Mouse (Mus musculus) stomach, embryonic 15.5 days (tissue): Measurements from ENCODE around the gene Taok2. TPM values are rescaled to one million over a fixed set of nuclear protein-coding genes. Genes with fewer than 3 reads are reported as not detected.

Source experiments
- ATAC-seq: fragments of 200-750 bp; cut with Nextera tagmentation; 2 replicates; pipeline ENCODE4 v1.8.0; 2017; ENCODE audit warnings: low read depth, moderate number of reproducible peaks, moderate TSS enrichment; ENCODE audit not compliant: insufficient read depth, low FRiP score
- H3K27ac ChIP-seq: fragments of 300-500 bp; sonication (generic); 2 replicates; pipeline ENCODE4 v1.5.1; 2015; ENCODE audit warnings: mild to moderate bottlenecking, inconsistent platforms
- H3K27me3 ChIP-seq: fragments of 300-500 bp; sonication (generic); replicated peaks from 2 replicates; pipeline ENCODE4 v1.6.1; 2015; ENCODE audit warnings: inconsistent platforms
- H3K36me3 ChIP-seq: fragments of 300-500 bp; sonication (generic); 2 replicates; pipeline ENCODE4 v1.6.1; 2015; ENCODE audit warnings: inconsistent platforms
- H3K4me1 ChIP-seq: fragments of 300-500 bp; sonication (generic); 2 replicates; pipeline ENCODE4 v1.6.1; 2015; ENCODE audit warnings: inconsistent platforms
- H3K4me2 ChIP-seq: fragments of 300-500 bp; sonication (generic); 2 replicates; pipeline ENCODE4 v1.6.1; 2015; ENCODE audit warnings: mild to moderate bottlenecking, inconsistent platforms
- H3K4me3 ChIP-seq: fragments of 300-500 bp; sonication (generic); replicated peaks from 2 replicates; pipeline ENCODE4 v1.5.1; 2015; ENCODE audit warnings: inconsistent platforms
- H3K9ac ChIP-seq: fragments of 300-500 bp; sonication (generic); 2 replicates; pipeline ENCODE4 v1.6.1; 2015; ENCODE audit warnings: inconsistent platforms
- H3K9me3 ChIP-seq: fragments of 300-500 bp; sonication (generic); 2 replicates; pipeline ENCODE4 v1.6.1; 2016; ENCODE audit warnings: inconsistent platforms
- WGBS: fragments of 180-500 bp; shearing (Covaris S2); methylation state at CpG from one replicate; pipeline ENCODE4 v1.1.7; 2015; 5-methylcytosine and 5-hydroxymethylcytosine counted together
- polyA plus RNA-seq: library from polyadenylated mRNA; unstranded; fragments of >200 nt; fragmentation: Nextera tagmentation; extraction: Ambion mirVana; gene quantifications from 2 replicates; pipeline ENCODE4 v1.2.1, GENCODE M21; 2015

Gene Taok2
- polyA plus RNA-seq, 1 experiment from 2014 or later, result 38.3 TPM

DNA sequence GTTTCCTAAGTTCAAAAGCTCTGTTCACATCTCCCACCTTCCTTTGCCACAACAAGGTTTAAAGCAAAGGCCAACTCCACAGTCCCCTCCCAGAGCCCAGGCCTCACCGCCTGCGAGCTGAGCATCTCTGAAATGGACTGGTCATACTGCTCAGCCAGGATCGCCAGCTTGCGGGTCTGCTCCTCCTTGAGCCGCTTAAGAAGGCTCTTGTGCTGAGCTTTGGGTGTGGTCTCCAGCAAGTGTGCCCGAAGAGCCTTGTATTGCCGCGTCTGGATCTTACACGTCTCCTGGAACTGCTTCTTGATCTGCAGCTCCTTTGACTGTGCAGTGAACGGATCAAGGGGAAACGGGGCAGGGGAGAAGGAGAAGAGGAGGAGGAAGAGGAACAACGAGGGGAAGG lies 16.5 kb downstream of the Taok2 start:
- no peaks in the 10 kb centered on the region for H3K9me3 ChIP-seq
- no peaks in the 10 kb centered on the region for H3K27me3 ChIP-seq
- no peak overlapping the region for H3K4me2 ChIP-seq
- peaks cover 75% of the 10 kb centered on the region for H3K36me3 ChIP-seq
- H3K4me1 ChIP-seq, result peaks cover 14% of the 10 kb centered on the region
- H3K4me3 ChIP-seq, result no peak overlapping the region
- ATAC-seq, result no peak
- no peak overlapping the region for H3K9ac ChIP-seq
- 84% methylated on average over 12 of the region's 12 CpGs for WGBS
- no peak overlapping the region for H3K27ac ChIP-seq

DNA sequence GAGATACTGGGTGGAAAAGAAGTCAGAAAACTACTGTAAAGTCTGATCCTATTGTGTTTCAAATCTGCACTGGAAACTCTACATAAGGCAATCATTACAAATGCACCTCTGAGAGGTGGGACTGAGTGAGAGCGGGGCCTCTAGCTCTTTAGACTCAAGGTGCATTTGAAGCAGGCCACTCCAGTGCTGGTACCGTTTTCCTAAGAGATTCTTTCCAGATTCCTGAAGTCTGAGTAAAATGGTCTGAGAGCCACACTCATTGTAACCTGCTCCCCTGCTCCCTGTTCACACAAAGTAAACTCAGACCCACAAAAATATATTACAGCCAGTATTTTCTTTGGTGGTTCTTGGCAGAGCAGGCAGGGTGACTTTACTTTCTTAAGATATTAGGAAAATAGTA lies 17.0 kb downstream of the Taok2 start:
- H3K4me2 ChIP-seq, result no peak overlapping the region
- H3K36me3 ChIP-seq, result peaks cover 71% of the 10 kb centered on the region
- 85% methylated on average over 2 of the region's 2 CpGs for WGBS
- no peak overlapping the region for H3K27ac ChIP-seq
- H3K27me3 ChIP-seq, result no peaks in the 10 kb centered on the region
- no peak overlapping the region for H3K9ac ChIP-seq
- H3K4me1 ChIP-seq, result peaks cover 19% of the 10 kb centered on the region
- H3K4me3 ChIP-seq, result no peak overlapping the region
- no peak for ATAC-seq
- H3K9me3 ChIP-seq, result no peaks in the 10 kb centered on the region

DNA sequence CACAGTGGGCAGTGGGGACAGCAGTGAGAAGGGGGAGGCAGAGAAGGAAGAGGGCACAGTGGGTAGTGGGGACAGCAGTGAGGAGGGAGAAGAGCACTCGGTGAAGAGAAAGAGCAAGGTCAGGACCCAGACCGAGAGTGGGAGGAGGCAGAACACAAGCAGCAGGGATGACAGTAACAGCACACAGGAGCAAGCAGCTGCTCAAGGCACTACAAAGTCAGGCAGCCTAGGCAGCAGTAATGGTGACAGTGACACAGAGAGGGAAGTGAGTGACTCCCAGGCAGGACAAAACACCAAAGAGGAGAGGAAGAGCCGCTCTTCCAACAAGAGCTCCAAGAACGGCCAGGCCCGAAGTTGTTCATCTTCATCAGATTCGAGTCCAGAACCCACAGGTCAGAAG lies 20.7 kb downstream of the Taok2 start:
- ATAC-seq, result no peak
- Histone ChIP-seq H3K4me1 (peaks cover 27% of the 10 kb centered on the region), H3K36me3 (peaks cover 40% of the 10 kb centered on the region), H3K27me3 (no peaks in the 10 kb centered on the region), H3K9ac (peak overlapping the region; percentile 20; the same call in 1 of the 2 replicates), H3K27ac (peak overlapping the region; percentile 41; the same call in 1 of the 2 replicates), H3K4me2 (peak overlapping the region; percentile 90), H3K4me3 (peak overlapping the region; percentile 71), H3K9me3 (no peaks in the 10 kb centered on the region)
- 58% methylated on average over 6 of the region's 6 CpGs for WGBS

DNA sequence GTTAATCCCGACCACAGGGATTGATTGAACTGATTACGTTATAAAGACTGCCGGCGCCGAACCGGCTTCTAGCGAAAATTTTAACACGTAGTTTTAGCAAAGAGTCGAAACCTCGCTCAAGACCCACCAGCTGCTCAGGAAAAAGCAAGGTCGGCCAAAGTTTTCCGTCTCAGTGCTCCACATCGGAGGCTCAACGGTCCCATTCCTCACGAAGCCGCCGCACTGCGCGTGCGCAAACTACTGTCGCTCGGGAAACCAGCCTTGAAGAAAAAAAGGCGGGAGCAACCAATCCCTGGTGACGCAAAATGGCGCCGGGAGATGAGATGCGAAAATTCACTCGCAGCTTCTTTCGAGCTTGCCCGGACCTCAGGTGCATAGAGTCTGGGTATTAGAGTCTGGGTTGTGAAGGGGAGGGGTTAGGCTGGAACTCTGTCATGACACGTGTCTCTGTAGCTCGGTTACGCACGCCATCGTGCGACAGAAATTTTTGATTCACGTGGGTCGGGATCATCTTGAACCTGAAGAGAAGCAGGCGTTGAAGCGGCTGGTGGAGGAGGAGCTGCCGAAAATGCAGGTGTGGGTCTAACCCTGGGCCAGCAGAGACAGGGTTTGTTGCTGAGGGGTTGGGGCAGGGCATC lies 22.2 kb downstream of the Taok2 start, which contains the start of gene Ino80e:
TSS of gene Ino80e (minus strand) at position 231 of the 638 bp plus-strand sequence.
- Histone ChIP-seq H3K4me1 (peaks cover 27% of the 10 kb centered on the region), H3K9me3 (no peaks in the 10 kb centered on the region), H3K4me3 (peak within 1 kb of the TSS; percentile 71), H3K27ac (peak within 1 kb of the TSS; percentile 90), H3K36me3 (peaks cover 35% of the 10 kb centered on the region), H3K27me3 (no peaks in the 10 kb centered on the region), H3K9ac (peak within 1 kb of the TSS; percentile 57), H3K4me2 (peak within 1 kb of the TSS; percentile 90)
- WGBS, result under 1% methylated on average over 41 of the region's 41 CpGs
- ATAC-seq, result peak; percentile 65; the same call in 1 of the 2 replicates

DNA sequence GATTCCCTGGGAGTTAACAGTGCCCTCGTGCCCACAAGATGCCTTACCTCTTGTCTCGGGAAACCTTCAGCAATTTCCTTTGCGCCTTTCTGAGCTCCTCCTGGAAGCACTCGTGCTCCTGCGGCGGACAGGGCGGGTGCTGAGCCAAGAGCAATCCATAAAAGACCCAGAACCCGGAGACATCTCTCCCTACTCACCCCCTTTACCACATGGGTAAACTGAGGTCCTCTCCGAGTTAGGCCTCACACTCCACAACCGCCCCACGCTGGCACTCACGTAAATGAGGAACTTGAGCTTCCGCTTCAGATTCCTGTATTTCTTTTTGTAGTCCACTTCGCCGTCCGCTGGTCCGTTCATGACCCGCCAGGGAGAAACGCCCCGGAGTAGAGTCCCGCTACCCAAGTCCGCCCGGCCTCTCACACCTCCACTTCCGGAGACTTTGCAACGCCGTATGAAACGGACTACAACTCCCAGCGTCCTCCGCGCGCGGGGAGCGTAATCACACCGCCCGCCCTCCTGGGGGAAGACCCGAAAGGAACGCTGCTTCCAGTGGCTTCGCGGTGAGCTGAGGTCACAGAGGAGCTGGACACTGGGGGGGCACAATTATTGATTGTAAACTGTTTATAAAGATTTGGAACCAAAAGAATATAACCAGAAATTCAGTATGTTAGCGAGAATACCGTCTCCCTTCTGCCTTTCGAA lies 22.9 kb downstream of the Taok2 start, which contains the start of gene Hirip3:
TSS of gene Hirip3 (plus strand) at position 544 of the 702 bp plus-strand sequence.
- Histone ChIP-seq H3K4me3 (peak within 1 kb of the TSS; percentile 71), H3K9me3 (no peaks in the 10 kb centered on the region), H3K9ac (peak within 1 kb of the TSS; percentile 57), H3K4me1 (peaks cover 27% of the 10 kb centered on the region), H3K36me3 (peaks cover 30% of the 10 kb centered on the region), H3K4me2 (peak within 1 kb of the TSS; percentile 90), H3K27me3 (no peaks in the 10 kb centered on the region), H3K27ac (peak within 1 kb of the TSS; percentile 90)
- WGBS, result 1% methylated on average over 42 of the region's 42 CpGs
- peak; percentile 92 for ATAC-seq

DNA sequence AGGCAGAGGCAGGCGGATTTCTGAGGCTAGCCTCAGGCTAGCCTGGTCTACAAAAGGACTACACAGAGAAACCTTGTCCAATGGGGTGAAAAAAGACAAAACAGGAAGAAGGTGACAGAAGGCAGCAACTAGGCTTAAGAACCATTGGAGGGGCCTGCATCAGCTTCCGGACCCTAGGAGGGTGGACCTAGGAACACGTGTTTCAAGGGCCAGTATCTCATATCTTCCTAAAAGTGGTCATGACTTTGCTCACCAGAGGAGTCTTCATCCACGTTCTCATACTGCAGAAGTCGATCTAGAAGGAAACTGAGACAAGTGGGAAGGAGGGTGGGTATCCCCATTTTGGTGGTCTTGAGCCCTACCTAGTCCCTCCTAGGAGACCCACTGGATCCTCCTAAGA lies 23.5 kb downstream of the Taok2 start:
- H3K9me3 ChIP-seq, result no peaks in the 10 kb centered on the region
- no peak for ATAC-seq
- H3K36me3 ChIP-seq, result peaks cover 24% of the 10 kb centered on the region; the same call in 1 of the 2 replicates
- peak overlapping the region; percentile 57 for H3K9ac ChIP-seq
- H3K27me3 ChIP-seq, result no peaks in the 10 kb centered on the region
- peak overlapping the region; percentile 71 for H3K4me3 ChIP-seq
- H3K4me2 ChIP-seq, result peak overlapping the region; percentile 90
- peak overlapping the region; percentile 90; the same call in 1 of the 2 replicates for H3K27ac ChIP-seq
- peaks cover 27% of the 10 kb centered on the region for H3K4me1 ChIP-seq
- 61% methylated on average over 5 of the region's 5 CpGs for WGBS

DNA sequence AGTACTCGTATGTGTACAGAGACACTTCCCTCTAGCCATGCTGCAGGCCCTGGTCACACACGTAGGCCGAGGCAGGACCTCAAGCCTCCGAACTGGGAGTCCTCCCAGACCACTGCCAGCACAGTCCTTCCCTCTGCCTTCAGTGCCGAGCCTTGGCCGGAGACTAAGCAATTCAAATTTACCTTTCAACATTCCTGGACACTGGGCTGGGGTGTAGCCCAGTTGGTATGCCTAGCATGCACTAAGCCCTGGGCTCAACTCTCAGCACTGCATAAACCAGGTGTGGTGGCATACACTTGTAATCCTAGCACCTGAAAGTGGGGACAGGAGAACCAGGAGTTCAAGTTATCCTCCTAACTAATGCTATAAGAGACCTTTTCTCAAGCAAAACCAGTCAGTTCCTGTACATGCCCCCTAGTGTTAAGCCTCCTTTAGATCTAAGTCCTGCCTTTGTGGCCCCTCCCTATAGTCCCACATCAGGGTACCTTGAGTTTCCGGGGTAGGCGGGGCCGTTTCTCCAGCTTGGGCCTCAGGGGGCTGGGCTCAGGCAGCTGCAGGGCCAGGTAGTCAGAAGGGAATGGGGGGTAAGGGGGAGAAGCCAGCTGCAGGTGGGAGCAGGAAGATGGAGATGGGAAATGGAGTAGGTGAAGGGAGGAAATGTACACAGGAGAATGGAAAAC lies 27.6 kb downstream of the Taok2 start:
- WGBS, result 65% methylated on average over 9 of the region's 9 CpGs
- no peaks in the 10 kb centered on the region for H3K9me3 ChIP-seq
- no peaks in the 10 kb centered on the region for H3K27me3 ChIP-seq
- peaks cover 36% of the 10 kb centered on the region for H3K36me3 ChIP-seq
- no peak overlapping the region for H3K27ac ChIP-seq
- no peak overlapping the region for H3K9ac ChIP-seq
- no peak overlapping the region for H3K4me2 ChIP-seq
- peak; percentile 25; the same call in 1 of the 2 replicates for ATAC-seq
- no peak overlapping the region for H3K4me3 ChIP-seq
- peaks cover 7% of the 10 kb centered on the region for H3K4me1 ChIP-seq

DNA sequence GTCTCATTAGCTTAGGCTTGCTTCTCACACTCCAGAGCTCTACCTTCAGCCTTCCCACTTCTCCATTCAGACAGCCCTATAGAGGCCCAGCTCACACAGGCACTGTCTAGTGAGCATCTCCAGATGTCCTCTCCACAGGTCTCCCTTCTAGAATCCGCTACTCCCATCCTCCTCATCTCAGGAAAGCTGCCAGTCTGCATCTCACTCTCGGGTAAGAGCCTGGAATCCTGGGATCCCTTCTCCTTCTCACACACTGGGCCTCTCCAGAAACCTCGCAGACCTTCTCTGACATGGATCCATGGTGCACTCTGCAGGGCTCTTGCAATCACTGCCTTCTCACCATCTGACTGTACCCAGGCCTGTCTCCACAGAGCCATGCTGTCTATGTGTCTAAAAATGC lies 28.9 kb downstream of the Taok2 start:
- Histone ChIP-seq H3K4me3 (no peak overlapping the region), H3K27me3 (no peaks in the 10 kb centered on the region), H3K4me1 (peaks cover under 1% of the 10 kb centered on the region; the same call in 1 of the 2 replicates), H3K4me2 (no peak overlapping the region), H3K27ac (no peak overlapping the region), H3K36me3 (peaks cover 39% of the 10 kb centered on the region), H3K9ac (no peak overlapping the region), H3K9me3 (no peaks in the 10 kb centered on the region)
- no peak for ATAC-seq
- WGBS, result 89% methylated on average over 3 of the region's 3 CpGs

DNA sequence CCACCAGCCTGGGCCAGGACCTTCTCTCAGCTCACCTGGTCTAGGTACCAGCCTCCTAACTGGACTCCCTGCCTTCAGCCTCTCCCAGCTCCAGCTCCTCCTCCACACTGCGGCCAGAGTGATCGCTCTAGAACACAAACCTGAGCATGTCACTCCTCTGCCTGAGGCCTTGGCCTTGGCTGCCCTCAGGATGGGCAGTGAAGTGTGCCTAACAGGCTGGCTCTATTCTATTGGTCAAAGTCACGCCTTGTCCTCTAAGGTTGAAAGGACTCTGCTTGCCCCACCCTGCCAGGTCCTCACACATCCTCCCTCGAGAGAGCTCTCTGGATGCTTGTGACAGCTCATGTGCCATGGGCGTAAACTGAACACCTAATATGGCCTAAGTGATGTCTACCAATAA lies 31.0 kb downstream of the Taok2 start:
- no peak for ATAC-seq
- peaks cover 35% of the 10 kb centered on the region for H3K36me3 ChIP-seq
- 88% methylated on average over 5 of the region's 5 CpGs for WGBS

DNA sequence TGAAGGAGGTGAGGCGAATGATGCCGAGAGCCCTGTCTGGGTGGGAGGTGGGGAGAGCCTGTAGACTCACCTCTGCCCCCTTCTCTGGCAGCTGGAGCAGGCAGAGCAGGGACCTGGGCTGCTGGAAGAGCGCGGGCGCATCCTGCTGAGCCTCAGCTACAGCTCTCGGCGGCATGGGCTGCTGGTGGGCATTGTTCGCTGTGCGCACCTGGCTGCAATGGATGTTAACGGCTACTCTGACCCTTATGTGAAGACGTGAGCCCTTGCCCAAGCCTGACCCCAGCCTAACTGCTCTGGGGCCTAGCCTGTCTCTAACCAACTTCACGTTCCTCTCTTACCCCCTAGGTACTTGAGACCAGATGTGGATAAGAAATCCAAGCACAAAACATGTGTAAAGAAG lies 33.3 kb downstream of the Taok2 start:
- Histone ChIP-seq H3K4me3 (no peak overlapping the region), H3K4me1 (peaks cover 15% of the 10 kb centered on the region), H3K27ac (no peak overlapping the region), H3K9ac (no peak overlapping the region), H3K36me3 (peaks cover 33% of the 10 kb centered on the region), H3K4me2 (no peak overlapping the region), H3K9me3 (no peaks in the 10 kb centered on the region), H3K27me3 (peaks cover 22% of the 10 kb centered on the region)
- ATAC-seq, result no peak
- WGBS, result 52% methylated on average over 12 of the region's 12 CpGs

More for the DNA sequence above, 31.0 kb downstream of the Taok2 start:
- Histone ChIP-seq H3K9me3 (no peaks in the 10 kb centered on the region), H3K4me1 (peaks cover 2% of the 10 kb centered on the region; the same call in 1 of the 2 replicates), H3K27me3 (peaks cover 13% of the 10 kb centered on the region), H3K27ac (no peak overlapping the region), H3K9ac (no peak overlapping the region), H3K4me2 (no peak overlapping the region), H3K4me3 (no peak overlapping the region)

DNA sequence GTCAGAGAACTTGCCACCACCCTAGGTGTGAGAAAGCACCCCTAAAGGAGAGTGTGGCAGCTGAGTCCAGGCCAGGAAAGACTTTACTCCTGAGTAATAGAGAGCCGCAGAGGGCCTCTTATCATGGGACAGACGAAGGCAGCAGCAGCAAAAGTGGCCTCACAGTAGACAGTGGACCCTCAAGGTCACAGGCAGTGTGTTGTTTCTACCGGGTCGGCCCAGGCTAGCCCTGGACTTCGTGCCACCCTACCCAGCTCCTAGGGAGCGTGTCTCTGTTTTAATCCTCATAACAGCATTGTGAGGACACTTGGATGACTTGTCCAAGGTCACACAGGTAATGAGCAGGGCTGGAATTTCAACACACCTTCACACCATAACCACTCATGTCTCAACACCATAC lies 34.3 kb downstream of the Taok2 start:
- WGBS, result 71% methylated on average over 6 of the region's 6 CpGs
- ATAC-seq, result no peak
- peaks cover 27% of the 10 kb centered on the region for H3K36me3 ChIP-seq

More for the DNA sequence above, 34.3 kb downstream of the Taok2 start:
- Histone ChIP-seq H3K9ac (no peak overlapping the region), H3K4me1 (peaks cover 15% of the 10 kb centered on the region), H3K27ac (no peak overlapping the region), H3K4me2 (no peak overlapping the region), H3K9me3 (no peaks in the 10 kb centered on the region), H3K27me3 (peaks cover 22% of the 10 kb centered on the region), H3K4me3 (no peak overlapping the region)
